Mouse (Mus musculus) cerebellum, adult 2 months (tissue): ENCODE data around the gene Stag1. TPM values are rescaled to one million over a fixed set of nuclear protein-coding genes. Genes with fewer than 3 reads are reported as not detected.
"Not testable (repeated sequence)": the region's sequence is repeated elsewhere in the genome, so short reads cannot be mapped to it uniquely, and the experiment has no call there.

ENCODE experiments used
- DNase-seq, 2 experiments: peaks; one replicate each; pipeline ENCODE4 v3.0.0; 2021
- H3K27ac ChIP-seq: fragments of 200-500 bp; 2 replicates; pipeline ENCODE4 v1.5.1; 2012; ENCODE audit warnings: low read length, control low read depth, inconsistent platforms; ENCODE audit not compliant: insufficient read depth
- H3K27me3 ChIP-seq: fragments of 200-500 bp; 2 replicates; pipeline ENCODE4 v1.6.1; 2012; ENCODE audit warnings: inconsistent platforms, mild to moderate bottlenecking, low read length, moderate library complexity; ENCODE audit not compliant: control insufficient read depth, insufficient read depth
- H3K4me1 ChIP-seq: fragments of 200-500 bp; 2 replicates; pipeline ENCODE4 v1.6.1; 2011; ENCODE audit warnings: low read length; ENCODE audit not compliant: control insufficient read depth, insufficient read depth
- H3K4me3 ChIP-seq: fragments of 200-500 bp; replicated peaks from 2 replicates; pipeline ENCODE3; 2011; ENCODE audit warnings: mild to moderate bottlenecking, low read depth, low read length, control low read depth; ENCODE audit not compliant: insufficient read depth
- CTCF ChIP-seq: fragments of 200-500 bp; IDR thresholded peaks from 2 replicates; pipeline ENCODE4 v1.5.1; 2011; ENCODE audit warnings: low read depth, mild to moderate bottlenecking, control low read depth, low read length, moderate library complexity, borderline replicate concordance; ENCODE audit not compliant: insufficient read depth
- POLR2A ChIP-seq: fragments of 200-500 bp; IDR thresholded peaks from 2 replicates; pipeline ENCODE4 v1.6.1; 2011; ENCODE audit warnings: low read length, control low read depth, borderline replicate concordance; ENCODE audit not compliant: insufficient read depth
- WGBS: fragments of 180-500 bp; shearing (Covaris S2); methylation state at CpG from one replicate; pipeline ENCODE4 v1.1.7; 2018; 5-methylcytosine and 5-hydroxymethylcytosine counted together
- polyA plus RNA-seq: library from polyadenylated mRNA; depleted of rRNA; stranded (reverse); fragments of >200 nt; gene quantifications from 2 replicates; pipeline ENCODE4 v1.2.3, GENCODE M21; 2012

Stag1 gene
- polyA plus RNA-seq, 1 experiment: 32.0 TPM

GRCm38 (mm10) chr9:100696537-100696936, 98.9 kb downstream of the Stag1 start:
- Histone ChIP-seq H3K27ac (no peak overlapping the region), H3K4me3 (no peak overlapping the region), H3K4me1 (no peaks in the 10 kb centered on the region; the same call in 1 of the 2 replicates), H3K27me3 (no peaks in the 10 kb centered on the region)
- DNase-seq: peak in 1 of 2 experiments; percentile 52
- TF ChIP-seq POLR2A (no peak), CTCF (no peak)
- 63% methylated on average over 2 of the region's 2 CpGs for WGBS

- DNase-seq: no peak
- H3K4me1 ChIP-seq: no peaks in the 10 kb centered on the region
- H3K27ac ChIP-seq: no peak overlapping the region
- H3K27me3 ChIP-seq: no peaks in the 10 kb centered on the region
- TF ChIP-seq CTCF: no peak
- no peak for TF ChIP-seq POLR2A
- 80% methylated on average over 1 of the region's 1 CpGs for WGBS
- H3K4me3 ChIP-seq: no peak overlapping the region
Observed at GRCm38 (mm10) chr9:100707644-100708043, 110.0 kb downstream of the Stag1 start.

GRCm38 (mm10) chr9:100711665-100712064, 114.1 kb downstream of the Stag1 start:
- Histone ChIP-seq H3K27me3 (no peaks in the 10 kb centered on the region), H3K27ac (no peak overlapping the region), H3K4me3 (no peak overlapping the region), H3K4me1 (no peaks in the 10 kb centered on the region)
- DNase-seq: peak in 1 of 2 experiments; percentile 38
- 20% methylated on average over 2 of the region's 2 CpGs for WGBS
- TF ChIP-seq CTCF: no peak
- TF ChIP-seq POLR2A: no peak

- not testable (repeated sequence) for H3K27ac ChIP-seq, H3K27me3 ChIP-seq, H3K4me3 ChIP-seq, DNase-seq, H3K4me1 ChIP-seq
- 99% methylated on average over 2 of the region's 2 CpGs for WGBS
Observed at GRCm38 (mm10) chr9:100724832-100725231, 127.2 kb downstream of the Stag1 start.

- TF ChIP-seq CTCF: no peak
- no peak for TF ChIP-seq POLR2A
- DNase-seq: no peak
- Histone ChIP-seq H3K27ac (no peak overlapping the region), H3K27me3 (no peaks in the 10 kb centered on the region), H3K4me3 (no peak overlapping the region), H3K4me1 (no peaks in the 10 kb centered on the region)
- 89% methylated on average over 1 of the region's 1 CpGs for WGBS
Observed at GRCm38 (mm10) chr9:100731839-100732238, 134.2 kb downstream of the Stag1 start.

- no peaks in the 10 kb centered on the region for H3K27me3 ChIP-seq
- WGBS: 72% methylated on average over 6 of the region's 6 CpGs
- DNase-seq: no peak
- H3K4me1 ChIP-seq: no peaks in the 10 kb centered on the region
- no peak overlapping the region for H3K27ac ChIP-seq
- TF ChIP-seq POLR2A (no peak), CTCF (no peak)
- no peak overlapping the region for H3K4me3 ChIP-seq
Observed at GRCm38 (mm10) chr9:100733907-100734440, 136.4 kb downstream of the Stag1 start.

- no peaks in the 10 kb centered on the region for H3K27me3 ChIP-seq
- TF ChIP-seq CTCF: no peak
- TF ChIP-seq POLR2A: no peak
- H3K4me3 ChIP-seq: no peak overlapping the region
- no peak for DNase-seq
- H3K27ac ChIP-seq: no peak overlapping the region
- WGBS: 83% methylated on average over 4 of the region's 4 CpGs
- no peaks in the 10 kb centered on the region for H3K4me1 ChIP-seq
Observed at GRCm38 (mm10) chr9:100735993-100736645, 138.5 kb downstream of the Stag1 start.

GRCm38 (mm10) chr9:100736646-100737031, 139.0 kb downstream of the Stag1 start:
- H3K4me1 ChIP-seq: no peaks in the 10 kb centered on the region
- H3K27me3 ChIP-seq: no peaks in the 10 kb centered on the region
- no peak overlapping the region for H3K4me3 ChIP-seq
- no peak for DNase-seq
- no peak overlapping the region for H3K27ac ChIP-seq
- no peak for TF ChIP-seq POLR2A
- TF ChIP-seq CTCF: no peak

GRCm38 (mm10) chr9:100777238-100777637, 179.6 kb downstream of the Stag1 start:
- not testable (repeated sequence) for H3K27ac ChIP-seq, H3K4me1 ChIP-seq, H3K27me3 ChIP-seq, H3K4me3 ChIP-seq, DNase-seq
- WGBS: 89% methylated on average over 2 of the region's 2 CpGs
